Mouse (Mus musculus): ENCODE measurements around the gene Eaf1. TPM values are rescaled to one million over a fixed set of nuclear protein-coding genes. Genes with fewer than 3 reads are reported as not detected.
"Not testable (repeated sequence)": the region's sequence is repeated elsewhere in the genome, so short reads cannot be mapped to it uniquely, and the experiment has no call there.

The Eaf1 gene
- polyA plus RNA-seq (2014; fragmentation: Nextera tagmentation; extraction: Ambion mirVana) = 7.0 and 10.8 TPM in 2 replicates

GRCm38 (mm10) chr14:31494349-31494974, at the start of gene Eaf1:
Gene Eaf1 (plus strand): TSS chr14:31494399.
- Histone ChIP-seq H3K36me3 (ENCODE audit: control insufficient read depth, insufficient read depth, low read length) (peaks cover 38% of the 10 kb centered on the region), H3K4me3 (replicated peaks; ENCODE audit: low read depth, low read length) (peak within 1 kb of the TSS; percentile 94), H3K27ac (replicated peaks; ENCODE audit: low read depth, low read length) (peak within 1 kb of the TSS; percentile 85), H3K4me1 (ENCODE audit: control insufficient read depth, insufficient read depth, low read length) (peaks cover 21% of the 10 kb centered on the region), H3K9me3 (ENCODE audit: control insufficient read depth, low read length) (no peaks in the 10 kb centered on the region), H3K4me2 (ENCODE audit: low read length) (peak within 1 kb of the TSS; percentile 82), H3K9ac (replicated peaks; ENCODE audit: low read length) (peak within 1 kb of the TSS; percentile 84), H3K27me3 (ENCODE audit: control insufficient read depth, insufficient read depth, low read length) (no peaks in the 10 kb centered on the region)
- DNase-seq = no peak
- ATAC-seq (ENCODE audit: low FRiP score, low TSS enrichment) = peak; percentile 67
- 1% methylated on average over 37 of the region's 37 CpGs for WGBS

- no peak overlapping the region for H3K4me2 ChIP-seq (ENCODE audit: low read length)
- no peaks in the 10 kb centered on the region for H3K4me1 ChIP-seq (ENCODE audit: control insufficient read depth, insufficient read depth, low read length)
- DNase-seq = no peak
- H3K27ac ChIP-seq (replicated peaks; ENCODE audit: low read depth, low read length) = no peak overlapping the region
- no peaks in the 10 kb centered on the region for H3K9me3 ChIP-seq (ENCODE audit: control insufficient read depth, low read length)
- no peak overlapping the region for H3K4me3 ChIP-seq (replicated peaks; ENCODE audit: low read depth, low read length)
- H3K9ac ChIP-seq (replicated peaks; ENCODE audit: low read length) = no peak overlapping the region
- H3K36me3 ChIP-seq (ENCODE audit: control insufficient read depth, insufficient read depth, low read length) = no peaks in the 10 kb centered on the region
- no peaks in the 10 kb centered on the region for H3K27me3 ChIP-seq (ENCODE audit: control insufficient read depth, insufficient read depth, low read length)
- 82% methylated on average over 5 of the region's 5 CpGs for WGBS
- no peak for ATAC-seq (ENCODE audit: low FRiP score, low TSS enrichment)
These were observed 45.2 kb upstream of the Eaf1 start for GRCm38 (mm10) chr14:31448994-31449393.

- H3K36me3 ChIP-seq (ENCODE audit: control insufficient read depth, insufficient read depth, low read length); H3K4me1 ChIP-seq (ENCODE audit: control insufficient read depth, insufficient read depth, low read length); H3K4me3 ChIP-seq (replicated peaks; ENCODE audit: low read depth, low read length); H3K9ac ChIP-seq (replicated peaks; ENCODE audit: low read length); DNase-seq; H3K4me2 ChIP-seq (ENCODE audit: low read length); H3K27ac ChIP-seq (replicated peaks; ENCODE audit: low read depth, low read length); H3K27me3 ChIP-seq (ENCODE audit: control insufficient read depth, insufficient read depth, low read length); H3K9me3 ChIP-seq (ENCODE audit: control insufficient read depth, low read length); ATAC-seq (ENCODE audit: low FRiP score, low TSS enrichment): not testable (repeated sequence)
- 37% methylated on average over 12 of the region's 12 CpGs for WGBS
These were observed 40.3 kb upstream of the Eaf1 start for GRCm38 (mm10) chr14:31453946-31454345.

- Histone ChIP-seq H3K9me3 (ENCODE audit: control insufficient read depth, low read length) (no peaks in the 10 kb centered on the region), H3K36me3 (ENCODE audit: control insufficient read depth, insufficient read depth, low read length) (no peaks in the 10 kb centered on the region), H3K27me3 (ENCODE audit: control insufficient read depth, insufficient read depth, low read length) (no peaks in the 10 kb centered on the region), H3K4me2 (ENCODE audit: low read length) (no peak overlapping the region), H3K27ac (replicated peaks; ENCODE audit: low read depth, low read length) (no peak overlapping the region), H3K4me3 (replicated peaks; ENCODE audit: low read depth, low read length) (no peak overlapping the region), H3K4me1 (ENCODE audit: control insufficient read depth, insufficient read depth, low read length) (no peaks in the 10 kb centered on the region), H3K9ac (replicated peaks; ENCODE audit: low read length) (no peak overlapping the region)
- no peak for ATAC-seq (ENCODE audit: low FRiP score, low TSS enrichment)
- 90% methylated on average over 8 of the region's 8 CpGs for WGBS
- DNase-seq = no peak
These were observed 39.2 kb upstream of the Eaf1 start for GRCm38 (mm10) chr14:31454849-31455566.

- Histone ChIP-seq H3K4me2 (ENCODE audit: low read length) (no peak overlapping the region), H3K36me3 (ENCODE audit: control insufficient read depth, insufficient read depth, low read length) (no peaks in the 10 kb centered on the region), H3K4me3 (replicated peaks; ENCODE audit: low read depth, low read length) (no peak overlapping the region), H3K27ac (replicated peaks; ENCODE audit: low read depth, low read length) (no peak overlapping the region), H3K9ac (replicated peaks; ENCODE audit: low read length) (no peak overlapping the region), H3K9me3 (ENCODE audit: control insufficient read depth, low read length) (no peaks in the 10 kb centered on the region), H3K4me1 (ENCODE audit: control insufficient read depth, insufficient read depth, low read length) (no peaks in the 10 kb centered on the region), H3K27me3 (ENCODE audit: control insufficient read depth, insufficient read depth, low read length) (no peaks in the 10 kb centered on the region)
- ATAC-seq (ENCODE audit: low FRiP score, low TSS enrichment) (no peak), DNase-seq (no peak)
- WGBS = 90% methylated on average over 6 of the region's 6 CpGs
These were observed 38.0 kb upstream of the Eaf1 start for GRCm38 (mm10) chr14:31456064-31456721.

GRCm38 (mm10) chr14:31458006-31458405, 36.2 kb upstream of the Eaf1 start:
- no peak overlapping the region for H3K27ac ChIP-seq (replicated peaks; ENCODE audit: low read depth, low read length)
- no peaks in the 10 kb centered on the region for H3K4me1 ChIP-seq (ENCODE audit: control insufficient read depth, insufficient read depth, low read length)
- no peak for ATAC-seq (ENCODE audit: low FRiP score, low TSS enrichment)
- H3K4me2 ChIP-seq (ENCODE audit: low read length) = no peak overlapping the region
- no peak overlapping the region for H3K4me3 ChIP-seq (replicated peaks; ENCODE audit: low read depth, low read length)
- WGBS = 92% methylated on average over 12 of the region's 12 CpGs
- H3K36me3 ChIP-seq (ENCODE audit: control insufficient read depth, insufficient read depth, low read length) = no peaks in the 10 kb centered on the region
- DNase-seq = no peak
- no peaks in the 10 kb centered on the region for H3K27me3 ChIP-seq (ENCODE audit: control insufficient read depth, insufficient read depth, low read length)
- H3K9me3 ChIP-seq (ENCODE audit: control insufficient read depth, low read length) = no peaks in the 10 kb centered on the region
- H3K9ac ChIP-seq (replicated peaks; ENCODE audit: low read length) = no peak overlapping the region

- H3K4me1 ChIP-seq (ENCODE audit: control insufficient read depth, insufficient read depth, low read length); H3K4me2 ChIP-seq (ENCODE audit: low read length); H3K9ac ChIP-seq (replicated peaks; ENCODE audit: low read length); H3K27me3 ChIP-seq (ENCODE audit: control insufficient read depth, insufficient read depth, low read length); DNase-seq; ATAC-seq (ENCODE audit: low FRiP score, low TSS enrichment); H3K36me3 ChIP-seq (ENCODE audit: control insufficient read depth, insufficient read depth, low read length); H3K27ac ChIP-seq (replicated peaks; ENCODE audit: low read depth, low read length); H3K4me3 ChIP-seq (replicated peaks; ENCODE audit: low read depth, low read length); H3K9me3 ChIP-seq (ENCODE audit: control insufficient read depth, low read length): not testable (repeated sequence)
- 72% methylated on average over 5 of the region's 5 CpGs for WGBS
These were observed 32.0 kb upstream of the Eaf1 start for GRCm38 (mm10) chr14:31462226-31462625.

GRCm38 (mm10) chr14:31462886-31463285, 31.3 kb upstream of the Eaf1 start:
- no peak for DNase-seq
- Histone ChIP-seq H3K9ac (replicated peaks; ENCODE audit: low read length) (no peak overlapping the region), H3K27ac (replicated peaks; ENCODE audit: low read depth, low read length) (no peak overlapping the region), H3K9me3 (ENCODE audit: control insufficient read depth, low read length) (no peaks in the 10 kb centered on the region), H3K27me3 (ENCODE audit: control insufficient read depth, insufficient read depth, low read length) (no peaks in the 10 kb centered on the region), H3K36me3 (ENCODE audit: control insufficient read depth, insufficient read depth, low read length) (no peaks in the 10 kb centered on the region), H3K4me3 (replicated peaks; ENCODE audit: low read depth, low read length) (no peak overlapping the region), H3K4me1 (ENCODE audit: control insufficient read depth, insufficient read depth, low read length) (no peaks in the 10 kb centered on the region), H3K4me2 (ENCODE audit: low read length) (no peak overlapping the region)
- ATAC-seq (ENCODE audit: low FRiP score, low TSS enrichment) = no peak
- WGBS = 56% methylated on average over 6 of the region's 6 CpGs

Data from midbrain, embryonic 14.5 days (tissue).